Mouse (Mus musculus) kidney, adult 2 months (tissue): Measurements from ENCODE around the gene Olfr961.

Experiments used
- CTCF ChIP-seq: fragments of 200-500 bp; conservative IDR thresholded peaks from 2 replicates; pipeline ENCODE4 v1.5.1; 2011; ENCODE audit warnings: low read depth, mild to moderate bottlenecking, control low read depth, low read length, moderate library complexity, mixed read lengths; ENCODE audit not compliant: insufficient read depth, insufficient read length
- POLR2A ChIP-seq: fragments of 200-500 bp; IDR thresholded peaks from one replicate; pipeline ENCODE4 v1.6.1; 2011; ENCODE audit warnings: low read depth, low read length, control low read depth

DNA sequence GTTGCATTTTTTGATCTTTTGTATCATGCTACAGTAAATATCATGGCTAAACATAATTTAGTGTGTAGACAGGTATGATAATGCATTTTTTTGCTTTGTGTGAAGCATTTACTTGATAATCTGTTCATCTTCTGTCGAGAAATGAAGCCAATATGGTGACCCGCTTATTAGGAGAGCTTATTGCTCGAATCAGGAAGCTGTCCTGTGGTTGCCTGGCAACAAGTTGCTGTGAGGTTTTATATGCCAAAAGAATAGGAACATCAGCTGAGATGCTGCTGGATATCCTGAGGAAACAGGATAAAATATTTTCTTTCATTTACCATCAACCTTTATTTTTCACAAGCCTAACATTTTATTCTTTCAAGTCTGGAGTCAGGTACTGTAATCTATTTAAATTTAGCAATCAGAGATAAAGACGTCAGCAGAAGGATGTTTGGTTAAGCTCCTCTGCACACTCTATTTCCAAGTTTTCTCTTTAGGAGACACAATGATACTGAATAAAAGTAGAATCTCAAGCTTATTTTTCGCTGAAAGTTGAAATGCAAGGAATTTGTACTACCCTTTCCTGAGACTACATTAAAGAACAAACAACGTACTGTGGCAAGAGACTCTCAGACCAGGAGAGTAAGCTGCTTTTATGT lies 10.0 kb downstream of the Olfr961 start:
- TF ChIP-seq POLR2A, result no peak
- no peak for TF ChIP-seq CTCF
